Mouse (Mus musculus) liver, embryonic 13.5 days (tissue): Measurements from ENCODE around the gene Atp6v1b1. TPM values are rescaled to one million over a fixed set of nuclear protein-coding genes. Genes with fewer than 3 reads are reported as not detected.
A peak's percentile ranks its signal among the peaks of the same experiment; 100 is the strongest.
"Not testable (repeated sequence)": the region's sequence is repeated elsewhere in the genome, so short reads cannot be mapped to it uniquely, and the experiment has no call there.

ENCODE experiments used
- ATAC-seq: fragments of 200-750 bp; cut with Nextera tagmentation; 2 replicates; pipeline ENCODE4 v1.8.0; 2017; ENCODE audit warnings: low read depth, mild to moderate bottlenecking, moderate number of reproducible peaks, moderate library complexity
- DNase-seq: peaks from one replicate; pipeline ENCODE4 v3.0.0; 2022
- H3K27ac ChIP-seq: fragments of 300-500 bp; sonication (generic); 2 replicates; pipeline ENCODE4 v1.5.1; 2015; ENCODE audit warnings: moderate library complexity, mild to moderate bottlenecking, inconsistent platforms
- H3K27me3 ChIP-seq: fragments of 300-500 bp; sonication (generic); 2 replicates; pipeline ENCODE4 v1.6.1; 2015; ENCODE audit warnings: mild to moderate bottlenecking, inconsistent platforms
- H3K36me3 ChIP-seq: fragments of 300-500 bp; sonication (generic); 2 replicates; pipeline ENCODE4 v1.6.1; 2015; ENCODE audit warnings: mild to moderate bottlenecking, inconsistent platforms
- H3K4me1 ChIP-seq: fragments of 300-500 bp; sonication (generic); replicated peaks from 2 replicates; pipeline ENCODE4 v1.6.1; 2015; ENCODE audit warnings: inconsistent platforms
- H3K4me2 ChIP-seq: fragments of 300-500 bp; sonication (generic); 2 replicates; pipeline ENCODE4 v1.6.1; 2015; ENCODE audit warnings: inconsistent platforms, mild to moderate bottlenecking, moderate library complexity
- H3K4me3 ChIP-seq: fragments of 300-500 bp; sonication (generic); replicated peaks from 2 replicates; pipeline ENCODE4 v1.5.1; 2015; ENCODE audit warnings: mild to moderate bottlenecking, inconsistent platforms
- H3K9ac ChIP-seq: fragments of 300-500 bp; sonication (generic); 2 replicates; pipeline ENCODE4 v1.6.1; 2015; ENCODE audit warnings: mild to moderate bottlenecking, inconsistent platforms
- H3K9me3 ChIP-seq: fragments of 300-500 bp; sonication (generic); replicated peaks from 2 replicates; pipeline ENCODE4 v1.6.1; 2016; ENCODE audit warnings: inconsistent platforms
- WGBS: fragments of 180-500 bp; shearing (Covaris S2); methylation state at CpG from one replicate; pipeline ENCODE4 v1.1.7; 2015; ENCODE audit not compliant: insufficient replicate concordance; 5-methylcytosine and 5-hydroxymethylcytosine counted together
- polyA plus RNA-seq: library from polyadenylated mRNA; unstranded; fragments of >200 nt; fragmentation: Nextera tagmentation; extraction: Ambion mirVana; gene quantifications from 2 replicates; pipeline ENCODE4 v1.2.1, GENCODE M21; 2015

Atp6v1b1 gene
- polyA plus RNA-seq, 1 experiment from 2014 or later, result not detected

DNA sequence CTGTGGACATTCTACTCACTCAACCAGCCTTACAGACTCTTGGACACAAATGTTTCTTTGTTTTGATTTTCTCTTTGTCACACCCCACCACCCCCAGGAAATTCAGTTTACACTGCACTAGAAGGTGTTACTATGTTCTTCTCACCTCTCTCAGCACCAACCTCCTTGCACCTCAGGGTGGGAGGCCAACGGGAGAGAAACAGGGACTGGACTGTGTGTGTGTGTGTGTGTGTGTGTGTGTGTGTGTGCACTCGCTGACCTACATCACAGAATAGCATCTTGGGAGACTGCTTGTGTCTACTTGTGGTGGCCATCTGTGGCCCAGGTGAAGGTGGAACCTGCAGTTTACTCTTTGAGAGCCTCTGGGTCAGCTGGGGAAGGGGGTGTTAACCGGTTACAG, 43.6 kb downstream of the Atp6v1b1 start:
- whole genome bisulfite sequencing, result 65% methylated on average over 3 of the region's 3 CpGs
- DNase-seq (no peak), ATAC-seq (no peak)
- no peak overlapping the region for H3K4me3 ChIP-seq
- H3K4me2 ChIP-seq, result no peak overlapping the region
- no peak overlapping the region for H3K27ac ChIP-seq
- no peak overlapping the region for H3K9ac ChIP-seq
- H3K36me3 ChIP-seq, result no peaks in the 10 kb centered on the region
- no peaks in the 10 kb centered on the region for H3K9me3 ChIP-seq
- no peaks in the 10 kb centered on the region for H3K27me3 ChIP-seq
- H3K4me1 ChIP-seq, result peaks cover 6% of the 10 kb centered on the region; the same call in 1 of the 2 replicates

GRCm38 (mm10) chr6:83788554-83788953, 45.8 kb downstream of the Atp6v1b1 start:
- WGBS, result 71% methylated on average over 7 of the region's 7 CpGs
- no peak for ATAC-seq

DNA sequence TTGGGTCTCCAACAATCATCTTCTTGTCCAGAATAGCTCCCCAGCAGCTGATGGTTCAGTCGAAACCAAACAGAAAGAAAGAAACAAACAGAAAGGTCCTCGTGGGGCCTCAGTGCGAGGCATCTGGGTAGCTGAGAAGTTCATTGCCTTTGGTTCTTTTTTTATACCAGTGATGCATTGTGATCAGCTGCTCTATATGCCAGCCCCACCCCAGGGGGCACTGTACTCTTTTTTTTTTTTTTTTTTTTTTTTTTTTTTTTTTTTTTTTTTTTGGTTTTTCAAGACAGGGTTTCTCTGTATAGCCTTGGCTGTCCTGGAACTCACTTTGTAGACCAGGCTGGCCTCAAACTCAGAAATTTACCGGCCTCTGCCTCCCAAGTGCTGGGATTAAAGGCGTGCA, 47.7 kb downstream of the Atp6v1b1 start:
- H3K4me2 ChIP-seq, result not testable (repeated sequence)

More at GRCm38 (mm10) chr6:83788554-83788953, 45.8 kb downstream of the Atp6v1b1 start:
- H3K4me2 ChIP-seq, result no peak overlapping the region
- H3K9ac ChIP-seq, result no peak overlapping the region
- peaks cover 9% of the 10 kb centered on the region; the same call in 1 of the 2 replicates for H3K4me1 ChIP-seq
- H3K9me3 ChIP-seq, result no peaks in the 10 kb centered on the region
- no peaks in the 10 kb centered on the region for H3K36me3 ChIP-seq
- H3K4me3 ChIP-seq, result no peak overlapping the region
- DNase-seq, result no peak
- H3K27ac ChIP-seq, result no peak overlapping the region
- no peaks in the 10 kb centered on the region for H3K27me3 ChIP-seq

GRCm38 (mm10) chr6:83791251-83791890, 48.6 kb downstream of the Atp6v1b1 start:
- H3K4me1 ChIP-seq, result peaks cover 30% of the 10 kb centered on the region
- H3K4me2 ChIP-seq, result no peak overlapping the region
- H3K36me3 ChIP-seq, result no peaks in the 10 kb centered on the region
- no peaks in the 10 kb centered on the region for H3K9me3 ChIP-seq
- 0 out of 2 replicates have a peak overlapping the region, but pooled peaks have one; percentile 2 for H3K9ac ChIP-seq
- H3K27ac ChIP-seq, result no peak overlapping the region
- H3K4me3 ChIP-seq, result no peak overlapping the region
- ATAC-seq (no peak), DNase-seq (no peak)
- 0 out of 2 replicates have a peak, but pooled peaks cover 3% of the 10 kb centered on the region for H3K27me3 ChIP-seq
- WGBS, result 19% methylated on average over 4 of the region's 4 CpGs

More for the DNA sequence above, 47.7 kb downstream of the Atp6v1b1 start:
- H3K4me3 ChIP-seq, ATAC-seq, H3K36me3 ChIP-seq, DNase-seq, H3K9ac ChIP-seq, H3K9me3 ChIP-seq, H3K27me3 ChIP-seq, H3K27ac ChIP-seq: not testable (repeated sequence)
- 64% methylated on average over 5 of the region's 5 CpGs for WGBS
- H3K4me1 ChIP-seq, result peaks cover 23% of the 10 kb centered on the region

- H3K4me3 ChIP-seq, result peak within 1 kb of the TSS; percentile 74
- no peaks in the 10 kb centered on the region for H3K9me3 ChIP-seq
- DNase-seq (peak; percentile 91), ATAC-seq (peak; percentile 94)
- H3K27me3 ChIP-seq, result 0 out of 2 replicates have a peak, but pooled peaks cover 4% of the 10 kb centered on the region
- H3K9ac ChIP-seq, result peak within 1 kb of the TSS; percentile 76
- H3K4me1 ChIP-seq, result peaks cover 34% of the 10 kb centered on the region
- H3K36me3 ChIP-seq, result no peaks in the 10 kb centered on the region; the same call in 1 of the 2 replicates
- peak within 1 kb of the TSS; percentile 97 for H3K27ac ChIP-seq
- peak within 1 kb of the TSS; percentile 95 for H3K4me2 ChIP-seq
- WGBS, result under 1% methylated on average over 43 of the region's 43 CpGs
These were observed 52.0 kb downstream of the Atp6v1b1 start, which contains the start of gene Nagk for GRCm38 (mm10) chr6:83794760-83795296. TSS of gene Nagk (plus strand) at chr6:83794982.

GRCm38 (mm10) chr6:83795492-83795900, 52.7 kb downstream of the Atp6v1b1 start:
- H3K27me3 ChIP-seq, result 0 out of 2 replicates have a peak, but pooled peaks cover 4% of the 10 kb centered on the region
- peak overlapping the region; percentile 74 for H3K4me3 ChIP-seq
- no peaks in the 10 kb centered on the region; the same call in 1 of the 2 replicates for H3K36me3 ChIP-seq
- peak overlapping the region; percentile 76 for H3K9ac ChIP-seq
- no peaks in the 10 kb centered on the region for H3K9me3 ChIP-seq
- WGBS, result 2% methylated on average over 13 of the region's 13 CpGs
- peaks cover 34% of the 10 kb centered on the region for H3K4me1 ChIP-seq
- H3K27ac ChIP-seq, result peak overlapping the region; percentile 97
- DNase-seq, result no peak
- peak; percentile 8; the same call in 1 of the 2 replicates for ATAC-seq
- peak overlapping the region; percentile 95 for H3K4me2 ChIP-seq

GRCm38 (mm10) chr6:83796686-83797085, 53.9 kb downstream of the Atp6v1b1 start:
- H3K4me1 ChIP-seq, result peaks cover 25% of the 10 kb centered on the region
- 59% methylated on average over 3 of the region's 3 CpGs for WGBS
- H3K36me3 ChIP-seq, result no peaks in the 10 kb centered on the region; the same call in 1 of the 2 replicates
- no peak overlapping the region for H3K9ac ChIP-seq
- ATAC-seq (no peak), DNase-seq (no peak)
- no peak overlapping the region for H3K27ac ChIP-seq
- no peaks in the 10 kb centered on the region for H3K9me3 ChIP-seq
- H3K4me2 ChIP-seq, result no peak overlapping the region
- H3K27me3 ChIP-seq, result 0 out of 2 replicates have a peak, but pooled peaks cover 4% of the 10 kb centered on the region
- no peak overlapping the region for H3K4me3 ChIP-seq

DNA sequence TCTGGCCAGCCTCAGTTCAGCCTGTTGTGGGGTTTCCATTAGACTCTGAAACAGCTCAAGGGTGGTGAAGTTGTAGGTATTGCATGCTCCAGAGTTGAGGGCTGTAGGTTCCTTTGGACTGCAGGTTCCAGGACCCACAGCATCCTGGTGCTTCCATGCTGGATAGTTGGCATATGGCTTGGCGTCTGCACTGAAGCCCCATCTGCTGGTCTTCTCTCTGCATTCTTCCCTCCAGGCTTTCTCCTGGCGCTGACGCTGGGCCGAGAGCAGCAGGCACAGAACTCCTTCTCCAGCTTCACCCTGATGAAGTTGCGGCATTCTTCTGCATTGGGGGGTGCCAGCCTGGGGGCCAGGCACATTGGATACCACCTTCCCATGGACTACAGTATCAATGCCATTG, 59.2 kb downstream of the Atp6v1b1 start:
- ATAC-seq (no peak), DNase-seq (no peak)
- WGBS, result 69% methylated on average over 5 of the region's 5 CpGs
- Histone ChIP-seq H3K9ac (no peak overlapping the region), H3K4me3 (no peak overlapping the region), H3K9me3 (no peaks in the 10 kb centered on the region), H3K4me1 (no peaks in the 10 kb centered on the region), H3K27ac (no peak overlapping the region), H3K4me2 (no peak overlapping the region), H3K36me3 (peaks cover 10% of the 10 kb centered on the region), H3K27me3 (no peaks in the 10 kb centered on the region)

GRCm38 (mm10) chr6:83802846-83803245, 60.1 kb downstream of the Atp6v1b1 start:
- Histone ChIP-seq H3K27ac (no peak overlapping the region), H3K36me3 (peaks cover 10% of the 10 kb centered on the region), H3K27me3 (no peaks in the 10 kb centered on the region), H3K4me1 (no peaks in the 10 kb centered on the region), H3K9ac (no peak overlapping the region), H3K4me3 (no peak overlapping the region), H3K9me3 (no peaks in the 10 kb centered on the region), H3K4me2 (no peak overlapping the region)
- ATAC-seq (no peak), DNase-seq (no peak)
- WGBS, result 78% methylated on average over 3 of the region's 3 CpGs
